Mouse (Mus musculus): ENCODE measurements at regions not wholly inside any gene's neighbourhood (a gene's known extent, or its start where the extent isn't known, plus 50 kb on each side); places are given as distances from the start of the nearest gene placed in this dataset.

DNA sequence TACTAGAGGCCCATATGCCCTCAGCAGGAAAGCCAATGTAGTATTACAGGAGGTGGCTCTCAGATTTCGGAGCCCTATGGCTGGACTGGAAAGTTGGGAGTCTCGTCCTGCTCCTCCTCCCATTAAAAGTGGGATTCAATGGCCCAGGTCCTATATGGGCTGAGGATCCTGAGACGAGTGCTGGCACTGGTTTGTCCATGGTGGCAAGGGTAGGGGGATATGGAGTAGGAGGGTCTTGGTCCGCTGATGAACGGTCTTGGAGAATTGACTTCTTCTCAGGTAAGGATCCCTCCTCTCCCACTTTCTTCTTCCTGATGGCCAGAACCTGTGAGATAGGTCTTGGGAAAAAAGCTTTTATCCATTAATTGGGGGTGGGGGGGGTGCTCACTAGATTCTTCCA, 522.2 kb upstream of the Slc5a7 start:
- WGBS: 88% methylated on average over 5 of the region's 5 CpGs
- H3K27me3 ChIP-seq (replicated peaks): no peaks in the 10 kb centered on the region
- H3K4me1 ChIP-seq: no peaks in the 10 kb centered on the region
- H3K4me3 ChIP-seq: no peak overlapping the region
- no peaks in the 10 kb centered on the region for H3K9me3 ChIP-seq
- no peak overlapping the region for H3K27ac ChIP-seq
- H3K4me2 ChIP-seq: no peak overlapping the region
- no peaks in the 10 kb centered on the region for H3K36me3 ChIP-seq (replicated peaks)
- no peak overlapping the region for H3K9ac ChIP-seq
- ATAC-seq (replicated peaks): no peak

DNA sequence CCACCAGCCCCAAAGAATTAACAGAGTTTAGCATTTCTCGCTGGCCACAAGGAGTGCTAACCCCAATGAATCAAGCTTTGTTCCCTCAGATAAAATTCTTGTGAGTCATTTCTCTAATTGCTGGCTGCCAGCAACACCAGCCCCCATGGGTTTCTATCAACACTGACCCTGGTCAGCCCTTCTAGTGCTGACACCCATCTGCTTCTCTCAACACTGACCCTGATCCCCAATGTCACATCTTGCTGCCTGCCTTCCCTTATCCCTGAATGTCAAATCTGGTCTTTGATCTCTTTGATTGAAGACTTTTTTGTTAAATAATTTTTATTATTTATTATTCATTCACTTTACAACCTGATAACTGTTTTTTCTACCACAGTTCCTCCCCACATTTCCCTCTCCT, 554.8 kb upstream of the Slc5a7 start:
- WGBS: 85% methylated on average over 1 of the region's 1 CpGs
- no peak for ATAC-seq (replicated peaks)
- no peak overlapping the region for H3K4me2 ChIP-seq

DNA sequence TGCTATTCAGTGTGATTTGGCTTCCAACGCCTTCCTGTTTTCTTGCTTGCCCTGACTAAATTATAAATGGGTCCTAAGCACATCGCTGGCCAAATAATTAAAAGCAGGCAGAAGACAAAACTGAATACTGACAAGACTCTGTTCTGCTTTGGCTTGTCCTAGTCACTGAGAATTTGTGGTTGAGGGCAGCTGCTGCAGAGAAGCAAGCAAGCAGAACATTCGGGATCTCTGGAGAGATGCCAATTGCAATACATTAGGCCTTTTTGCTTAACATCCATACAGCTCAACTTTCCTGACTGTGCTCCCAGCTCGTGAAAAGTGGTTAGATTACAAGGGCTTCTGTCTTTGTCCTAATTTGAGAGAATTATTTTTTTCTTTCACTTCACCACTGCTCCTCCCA, 549.0 kb upstream of the St6gal2 start:
- no peak overlapping the region for H3K4me3 ChIP-seq
- no peaks in the 10 kb centered on the region for H3K9me3 ChIP-seq
- H3K27ac ChIP-seq: no peak overlapping the region
- no peaks in the 10 kb centered on the region for H3K27me3 ChIP-seq (replicated peaks)
- H3K36me3 ChIP-seq (replicated peaks): no peaks in the 10 kb centered on the region
- no peak overlapping the region for H3K9ac ChIP-seq
- H3K4me2 ChIP-seq: no peak overlapping the region
- 55% methylated on average over 4 of the region's 4 CpGs for WGBS
- no peak for ATAC-seq (replicated peaks)
- H3K4me1 ChIP-seq: no peaks in the 10 kb centered on the region

More for the DNA sequence above, 554.8 kb upstream of the Slc5a7 start:
- no peaks in the 10 kb centered on the region for H3K9me3 ChIP-seq
- no peak overlapping the region for H3K4me3 ChIP-seq
- no peaks in the 10 kb centered on the region for H3K27me3 ChIP-seq (replicated peaks)
- no peaks in the 10 kb centered on the region for H3K36me3 ChIP-seq (replicated peaks)
- H3K27ac ChIP-seq: no peak overlapping the region
- H3K9ac ChIP-seq: no peak overlapping the region
- H3K4me1 ChIP-seq: no peaks in the 10 kb centered on the region

DNA sequence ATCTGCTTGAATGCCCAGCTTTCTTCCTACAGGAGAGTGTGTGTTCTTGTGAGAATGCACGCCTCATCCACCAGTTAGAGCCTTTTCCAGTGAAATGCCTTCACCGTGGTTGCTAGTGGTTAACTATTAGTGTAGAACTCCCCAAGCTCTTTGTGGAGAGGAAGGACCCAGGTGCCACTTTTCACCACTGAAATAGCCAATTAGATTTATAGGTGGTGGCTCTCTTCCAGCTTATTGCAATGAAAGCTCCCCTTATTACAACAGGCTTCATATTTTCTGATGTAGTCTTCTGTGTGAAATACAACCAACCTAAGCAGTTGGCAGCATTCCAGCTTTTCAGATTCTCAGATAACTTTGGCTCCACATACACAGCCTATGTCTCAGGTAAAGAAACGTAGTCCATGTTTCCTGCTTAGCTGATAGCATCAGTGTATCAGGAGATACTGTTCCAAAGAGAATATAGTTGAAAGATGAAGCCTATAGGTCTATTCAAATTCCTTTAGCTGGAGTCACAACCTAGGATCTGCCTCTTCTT, 515.9 kb upstream of the St6gal2 start:
- Histone ChIP-seq H3K4me3 (no peak overlapping the region), H3K9me3 (no peaks in the 10 kb centered on the region), H3K27me3 (replicated peaks) (no peaks in the 10 kb centered on the region), H3K27ac (no peak overlapping the region), H3K4me2 (no peak overlapping the region), H3K9ac (no peak overlapping the region), H3K36me3 (replicated peaks) (no peaks in the 10 kb centered on the region), H3K4me1 (no peaks in the 10 kb centered on the region)
- no peak for ATAC-seq (replicated peaks)
- 79% methylated on average over 3 of the region's 3 CpGs for WGBS

DNA sequence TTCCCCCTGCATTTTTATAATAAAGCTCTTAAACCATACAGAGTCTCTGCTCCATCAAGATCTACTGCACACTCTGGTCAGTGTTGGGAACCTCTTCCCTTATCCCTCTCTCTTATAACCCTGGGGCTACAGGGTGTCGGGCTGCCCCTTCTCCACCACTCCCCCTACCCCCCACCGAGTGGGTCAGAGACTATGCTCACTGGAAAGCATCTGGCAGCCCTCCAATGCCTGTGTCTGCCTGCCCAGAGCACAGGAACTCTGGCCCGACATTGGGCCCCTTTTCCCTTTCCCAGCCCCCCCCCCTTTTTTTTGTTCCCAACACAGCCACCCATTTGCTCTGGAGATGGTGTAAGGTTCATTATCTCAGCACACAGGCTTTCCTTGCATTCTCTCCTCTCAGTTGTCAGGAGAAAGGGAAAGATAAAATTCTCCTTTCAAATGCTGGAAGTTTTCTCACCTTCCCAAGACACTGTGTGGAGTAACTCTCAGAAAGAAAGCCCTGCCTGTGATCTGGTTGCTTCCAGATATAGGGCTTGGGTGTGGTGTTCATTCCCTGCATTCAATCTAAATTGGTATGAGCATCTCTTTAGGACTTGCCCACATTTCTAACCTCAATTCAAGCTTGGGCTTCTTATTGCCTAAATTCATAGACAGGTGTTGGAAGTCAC, 501.7 kb upstream of the St6gal2 start:
- no peak overlapping the region for H3K4me2 ChIP-seq
- no peak overlapping the region for H3K27ac ChIP-seq
- 26% methylated on average over 3 of the region's 3 CpGs for WGBS
- 0 out of 2 replicates have a peak, but pooled peaks have one; percentile 42 for ATAC-seq (replicated peaks)
- no peak overlapping the region for H3K4me3 ChIP-seq
- H3K36me3 ChIP-seq (replicated peaks): no peaks in the 10 kb centered on the region
- H3K27me3 ChIP-seq (replicated peaks): no peaks in the 10 kb centered on the region
- no peaks in the 10 kb centered on the region for H3K9me3 ChIP-seq
- H3K4me1 ChIP-seq: no peaks in the 10 kb centered on the region
- H3K9ac ChIP-seq: no peak overlapping the region

DNA sequence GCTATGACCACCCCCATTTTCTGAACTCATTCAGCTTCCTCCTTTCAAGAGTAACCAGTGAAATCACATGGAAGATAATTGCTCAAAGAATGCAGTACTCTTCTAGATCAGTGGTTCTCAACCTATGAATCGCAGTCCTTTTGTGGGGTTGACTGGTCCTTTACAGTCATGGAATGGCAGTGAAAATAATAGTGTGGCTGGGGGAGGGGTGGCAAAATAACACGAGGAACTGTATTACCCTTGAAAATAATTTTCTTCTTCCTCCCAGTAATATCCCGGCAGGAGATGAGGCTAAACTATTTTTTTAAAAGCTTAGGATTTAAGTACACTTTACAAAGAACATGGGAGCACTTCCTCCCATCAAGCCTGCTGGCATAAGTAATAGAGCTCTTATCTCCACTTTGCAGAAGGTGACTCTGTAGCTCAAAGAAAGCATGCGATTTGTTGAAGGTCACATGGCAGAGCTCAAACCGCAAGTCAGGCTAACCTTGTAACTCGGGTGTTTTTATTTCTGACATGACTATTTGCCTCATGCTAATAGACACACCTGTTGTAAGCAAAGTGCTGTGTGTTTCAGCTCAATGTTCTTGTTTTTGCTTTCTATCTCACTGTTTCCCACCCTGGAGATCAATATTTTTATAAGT, 500.8 kb upstream of the St6gal2 start:
- Histone ChIP-seq H3K9me3 (no peaks in the 10 kb centered on the region), H3K9ac (no peak overlapping the region), H3K36me3 (replicated peaks) (no peaks in the 10 kb centered on the region), H3K27me3 (replicated peaks) (no peaks in the 10 kb centered on the region), H3K27ac (no peak overlapping the region), H3K4me1 (no peaks in the 10 kb centered on the region), H3K4me2 (no peak overlapping the region), H3K4me3 (no peak overlapping the region)
- WGBS: 78% methylated on average over 6 of the region's 6 CpGs
- ATAC-seq (replicated peaks): peak; percentile 84
